Mouse (Mus musculus) lung, postnatal 0 days (tissue): ENCODE measurements around the gene Gm43191.

Experiments
- CTCF ChIP-seq: IDR thresholded peaks from 2 replicates; pipeline ENCODE4 v1.5.1; 2016; ENCODE audit warnings: antibody characterized with exemption, mild to moderate bottlenecking
- EP300 ChIP-seq: IDR thresholded peaks from 2 replicates; pipeline ENCODE4 v1.6.1; 2016; ENCODE audit warnings: antibody characterized with exemption, mild to moderate bottlenecking, control low read depth

- no peak for TF ChIP-seq EP300
- no peak for TF ChIP-seq CTCF
Measured at GRCm38 (mm10) chr3:116702647-116703272, 21.7 kb upstream of the Gm43191 start.
